Mouse (Mus musculus) midbrain, embryonic 14.5 days (tissue): Measurements from ENCODE around the gene Atrn. TPM values are rescaled to one million over a fixed set of nuclear protein-coding genes. Genes with fewer than 3 reads are reported as not detected.

Source experiments
- ATAC-seq: fragments of 200-750 bp; cut with Nextera tagmentation; 2 replicates; pipeline ENCODE4 v1.8.0; 2017; ENCODE audit warnings: moderate number of reproducible peaks, moderate library complexity; ENCODE audit not compliant: low FRiP score, low TSS enrichment
- DNase-seq: peaks from one replicate; pipeline ENCODE4 v3.0.0-alpha.2; 2015
- H3K27ac ChIP-seq: fragments of 300-500 bp; sonication (generic); replicated peaks from 2 replicates; pipeline ENCODE4 v1.5.1; 2014; ENCODE audit warnings: mild to moderate bottlenecking, low read depth, low read length, moderate library complexity
- H3K27me3 ChIP-seq: fragments of 300-500 bp; sonication (generic); 2 replicates; pipeline ENCODE4 v1.6.1; 2014; ENCODE audit warnings: low read length, control low read depth, mixed read lengths; ENCODE audit not compliant: control insufficient read depth, insufficient read depth
- H3K36me3 ChIP-seq: fragments of 300-500 bp; sonication (generic); 2 replicates; pipeline ENCODE4 v1.6.1; 2014; ENCODE audit warnings: low read length, control low read depth; ENCODE audit not compliant: control insufficient read depth, insufficient read depth
- H3K4me1 ChIP-seq: fragments of 300-500 bp; sonication (generic); 2 replicates; pipeline ENCODE4 v1.6.1; 2014; ENCODE audit warnings: mild to moderate bottlenecking, antibody characterized with exemption, low read length, control low read depth; ENCODE audit not compliant: control insufficient read depth, insufficient read depth
- H3K4me2 ChIP-seq: fragments of 300-500 bp; sonication (generic); 2 replicates; pipeline ENCODE4 v1.6.1; 2014; ENCODE audit warnings: mild to moderate bottlenecking, low read length, moderate library complexity
- H3K4me3 ChIP-seq: fragments of 300-500 bp; sonication (generic); replicated peaks from 2 replicates; pipeline ENCODE4 v1.5.1; 2014; ENCODE audit warnings: low read depth, low read length
- H3K9ac ChIP-seq: fragments of 300-500 bp; sonication (generic); replicated peaks from 2 replicates; pipeline ENCODE4 v1.6.1; 2014; ENCODE audit warnings: mild to moderate bottlenecking, low read length, moderate library complexity
- H3K9me3 ChIP-seq: fragments of 300-500 bp; sonication (generic); 2 replicates; pipeline ENCODE4 v1.6.1; 2016; ENCODE audit warnings: low read length, control low read depth, mixed read lengths; ENCODE audit not compliant: control insufficient read depth
- WGBS: fragments of 180-500 bp; shearing (Covaris S2); extraction: QIAGEN DNeasy Blood & Tissue Kit; methylation state at CpG from one replicate; pipeline ENCODE4 v1.1.7; 2014; 5-methylcytosine and 5-hydroxymethylcytosine counted together
- polyA plus RNA-seq: library from polyadenylated mRNA; unstranded; fragments of >200 nt; fragmentation: Nextera tagmentation; extraction: Ambion mirVana; gene quantifications from 2 replicates; pipeline ENCODE4 v1.2.1, GENCODE M21; 2014

The Atrn gene
- polyA plus RNA-seq, 1 experiment from 2014 or later, result 22.5 TPM

GRCm38 (mm10) chr2:131053851-131054645, 147.8 kb downstream of the Atrn start:
- H3K27ac ChIP-seq, result no peak overlapping the region
- DNase-seq (peak; percentile 58), ATAC-seq (no peak)
- H3K27me3 ChIP-seq, result peaks cover 43% of the 10 kb centered on the region
- peak overlapping the region; percentile 18 for H3K9ac ChIP-seq
- H3K4me1 ChIP-seq, result peaks cover 7% of the 10 kb centered on the region; the same call in 1 of the 2 replicates
- H3K36me3 ChIP-seq, result no peaks in the 10 kb centered on the region
- peak overlapping the region; percentile 50 for H3K4me2 ChIP-seq
- peak overlapping the region; percentile 27 for H3K4me3 ChIP-seq
- H3K9me3 ChIP-seq, result no peaks in the 10 kb centered on the region
- 1% methylated on average over 45 of the region's 45 CpGs for WGBS

- H3K36me3 ChIP-seq, result no peaks in the 10 kb centered on the region
- no peak for ATAC-seq
- H3K4me3 ChIP-seq, result peak overlapping the region; percentile 27
- H3K4me2 ChIP-seq, result peak overlapping the region; percentile 50
- H3K4me1 ChIP-seq, result peaks cover 7% of the 10 kb centered on the region; the same call in 1 of the 2 replicates
- no peak overlapping the region for H3K27ac ChIP-seq
- WGBS, result 2% methylated on average over 21 of the region's 21 CpGs
- H3K27me3 ChIP-seq, result peaks cover 43% of the 10 kb centered on the region
- no peaks in the 10 kb centered on the region for H3K9me3 ChIP-seq
- DNase-seq, result no peak
- peak overlapping the region; percentile 18 for H3K9ac ChIP-seq
Observed at GRCm38 (mm10) chr2:131054646-131055264, 148.5 kb downstream of the Atrn start.

GRCm38 (mm10) chr2:131055631-131056030, 149.3 kb downstream of the Atrn start:
- no peak overlapping the region for H3K9ac ChIP-seq
- H3K9me3 ChIP-seq, result no peaks in the 10 kb centered on the region
- peaks cover 7% of the 10 kb centered on the region; the same call in 1 of the 2 replicates for H3K4me1 ChIP-seq
- peaks cover 43% of the 10 kb centered on the region for H3K27me3 ChIP-seq
- WGBS, result 5% methylated on average over 10 of the region's 10 CpGs
- no peak for ATAC-seq
- H3K4me3 ChIP-seq, result no peak overlapping the region
- no peak overlapping the region for H3K27ac ChIP-seq
- H3K36me3 ChIP-seq, result no peaks in the 10 kb centered on the region
- DNase-seq, result peak; percentile 62
- peak overlapping the region; percentile 8; the same call in 1 of the 2 replicates for H3K4me2 ChIP-seq

- H3K4me2 ChIP-seq, result 0 out of 2 replicates have a peak overlapping the region, but pooled peaks have one; percentile 8
- ATAC-seq (peak; percentile 18; the same call in 1 of the 2 replicates), DNase-seq (peak; percentile 74)
- H3K27ac ChIP-seq, result no peak overlapping the region
- peaks cover 7% of the 10 kb centered on the region; the same call in 1 of the 2 replicates for H3K4me1 ChIP-seq
- no peak overlapping the region for H3K4me3 ChIP-seq
- 1% methylated on average over 10 of the region's 10 CpGs for WGBS
- no peak overlapping the region for H3K9ac ChIP-seq
- no peaks in the 10 kb centered on the region for H3K9me3 ChIP-seq
- H3K27me3 ChIP-seq, result peaks cover 43% of the 10 kb centered on the region
- H3K36me3 ChIP-seq, result no peaks in the 10 kb centered on the region
Observed at GRCm38 (mm10) chr2:131056191-131056590, 149.9 kb downstream of the Atrn start.

GRCm38 (mm10) chr2:131058672-131059071, 152.4 kb downstream of the Atrn start:
- peaks cover 8% of the 10 kb centered on the region; the same call in 1 of the 2 replicates for H3K4me1 ChIP-seq
- WGBS, result 94% methylated on average over 8 of the region's 8 CpGs
- no peak overlapping the region for H3K27ac ChIP-seq
- H3K4me2 ChIP-seq, result no peak overlapping the region
- H3K27me3 ChIP-seq, result peaks cover 38% of the 10 kb centered on the region
- no peak overlapping the region for H3K9ac ChIP-seq
- no peaks in the 10 kb centered on the region for H3K9me3 ChIP-seq
- DNase-seq (no peak), ATAC-seq (no peak)
- no peak overlapping the region for H3K4me3 ChIP-seq
- no peaks in the 10 kb centered on the region for H3K36me3 ChIP-seq

GRCm38 (mm10) chr2:131059377-131059776, 153.1 kb downstream of the Atrn start:
- peaks cover 33% of the 10 kb centered on the region for H3K27me3 ChIP-seq
- 60% methylated on average over 1 of the region's 1 CpGs for WGBS
- DNase-seq, result no peak

GRCm38 (mm10) chr2:131059781-131060540, 153.7 kb downstream of the Atrn start:
- Histone ChIP-seq H3K4me1 (peaks cover 2% of the 10 kb centered on the region; the same call in 1 of the 2 replicates), H3K36me3 (no peaks in the 10 kb centered on the region), H3K4me3 (no peak overlapping the region), H3K27me3 (peaks cover 27% of the 10 kb centered on the region), H3K27ac (no peak overlapping the region), H3K9me3 (no peaks in the 10 kb centered on the region), H3K9ac (no peak overlapping the region), H3K4me2 (no peak overlapping the region)
- no peak for ATAC-seq
- WGBS, result 53% methylated on average over 9 of the region's 9 CpGs
- DNase-seq, result no peak

More at GRCm38 (mm10) chr2:131059377-131059776, 153.1 kb downstream of the Atrn start:
- H3K4me3 ChIP-seq, result no peak overlapping the region
- no peak for ATAC-seq
- H3K9ac ChIP-seq, result no peak overlapping the region
- no peaks in the 10 kb centered on the region for H3K36me3 ChIP-seq
- H3K4me2 ChIP-seq, result no peak overlapping the region
- no peaks in the 10 kb centered on the region for H3K9me3 ChIP-seq
- no peak overlapping the region for H3K27ac ChIP-seq
- H3K4me1 ChIP-seq, result peaks cover 2% of the 10 kb centered on the region; the same call in 1 of the 2 replicates

- DNase-seq, result no peak
- WGBS, result 62% methylated on average over 6 of the region's 6 CpGs
- Histone ChIP-seq H3K4me1 (0 out of 2 replicates have a peak, but pooled peaks cover 2% of the 10 kb centered on the region), H3K9me3 (no peaks in the 10 kb centered on the region), H3K4me3 (no peak overlapping the region), H3K27ac (no peak overlapping the region), H3K9ac (no peak overlapping the region), H3K27me3 (peaks cover 19% of the 10 kb centered on the region; the same call in 1 of the 2 replicates), H3K36me3 (no peaks in the 10 kb centered on the region), H3K4me2 (no peak overlapping the region)
- no peak for ATAC-seq
Observed at GRCm38 (mm10) chr2:131060784-131061183, 154.5 kb downstream of the Atrn start.
